Mouse (Mus musculus): Measurements from ENCODE around the gene Pdrg1. TPM values are rescaled to one million over a fixed set of nuclear protein-coding genes. Genes with fewer than 3 reads are reported as not detected.

Gene Pdrg1
- total RNA-seq (2023) = 69.3 TPM

DNA sequence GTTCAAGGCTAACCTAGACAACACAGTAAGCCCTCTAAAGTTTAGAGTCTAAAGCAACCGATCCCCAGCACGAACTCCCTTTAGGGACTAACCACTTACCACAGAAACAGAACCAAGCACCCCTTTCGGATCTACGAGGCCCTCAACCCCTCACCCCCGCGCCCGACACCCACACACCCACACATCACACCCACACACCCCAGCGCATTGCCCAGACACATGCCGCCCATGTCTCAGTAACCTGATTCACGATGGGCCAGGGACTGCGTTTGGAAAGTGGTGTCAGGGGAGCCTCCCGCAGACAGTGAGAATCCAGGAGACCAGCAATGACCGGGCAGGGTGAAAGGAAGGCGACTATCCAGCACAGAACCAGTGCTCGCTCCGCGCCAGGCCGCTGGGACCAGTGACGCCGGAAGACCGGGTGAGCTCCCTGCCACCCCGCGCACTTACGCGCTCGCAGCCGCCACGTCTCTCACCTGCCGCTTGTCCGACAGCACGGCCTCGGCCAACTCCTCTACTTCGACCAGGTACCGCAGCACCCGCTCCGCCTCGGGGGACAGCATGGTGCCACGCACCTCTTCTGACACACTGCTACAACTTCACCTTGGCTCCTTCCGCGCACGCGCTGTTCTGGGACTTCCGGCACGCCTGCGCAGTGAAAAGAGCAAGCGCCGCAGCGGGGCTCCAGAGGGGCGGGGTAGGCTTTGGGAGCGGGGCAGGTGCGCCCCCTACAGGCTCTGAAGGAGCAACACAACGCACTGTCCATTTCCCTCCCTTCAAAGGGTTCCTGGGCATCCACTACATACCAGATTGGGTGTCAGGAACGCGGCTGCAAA lies at the start of gene Pdrg1:
Pdrg1 (minus strand) TSS at position 670 of the 836 bp plus-strand sequence.

DNA sequence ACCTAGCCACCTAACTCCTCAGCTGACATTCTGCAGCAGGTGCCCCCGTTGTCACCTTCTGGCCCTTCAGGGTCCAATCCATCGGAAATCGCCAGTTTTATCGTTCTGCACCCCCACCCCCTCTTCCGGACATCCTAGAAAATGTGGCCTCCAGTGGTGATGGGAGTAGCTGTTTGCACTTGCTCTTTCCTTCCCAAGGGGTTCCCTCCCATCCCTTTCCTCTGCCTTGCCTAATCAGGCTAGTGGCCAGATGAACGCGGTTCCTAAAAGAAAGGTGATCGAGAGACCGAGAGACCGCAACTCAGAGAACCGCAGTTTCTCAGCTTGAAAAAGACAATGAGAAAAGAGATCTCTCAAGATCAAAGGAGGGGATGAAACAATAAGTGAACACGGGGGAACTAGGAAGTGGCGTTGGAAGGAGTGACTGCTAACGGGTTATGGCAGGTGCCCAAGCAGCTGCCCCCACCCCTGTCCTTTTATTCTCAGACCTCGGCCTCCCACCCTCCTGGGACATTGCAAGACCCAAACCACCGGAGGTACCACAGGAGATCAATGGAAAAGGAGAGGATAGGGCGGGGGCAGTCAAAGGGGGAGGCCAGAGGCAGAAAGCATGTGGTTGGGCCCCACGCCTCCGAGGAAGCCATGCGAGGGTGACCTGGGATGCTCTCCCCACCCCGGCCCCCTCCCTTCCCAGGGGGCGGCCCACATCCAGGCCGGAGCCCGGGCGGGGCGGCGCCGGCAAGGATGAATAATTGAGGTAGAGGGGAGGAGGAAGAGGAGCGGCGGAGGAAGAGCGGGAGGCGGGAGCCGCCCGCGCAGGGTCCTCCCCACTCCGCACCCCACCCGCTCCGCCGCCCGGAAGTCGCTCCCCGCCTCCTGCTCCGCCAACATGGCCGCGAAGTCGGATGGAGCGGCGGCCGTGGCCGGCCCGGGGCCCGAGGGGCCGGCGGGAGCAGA lies 16.2 kb upstream of the Pdrg1 start, which contains the start of gene Xkr7:
Xkr7 (plus strand) TSS at position 727 of the 957 bp plus-strand sequence.

GRCm38 (mm10) chr2:152962091-152962793 lies 53.0 kb downstream of the Pdrg1 start, which contains the start of gene Ttll9:
TSS of gene Ttll9 (plus strand) at chr2:152962485.

Other genes starting within 250 kb of the Pdrg1 start
- 19.9 TPM for gene Bcl2l1, start 183.7 kb downstream of the Pdrg1 start, total RNA-seq (2023)
- gene Tpx2, start 167.5 kb downstream of the Pdrg1 start, total RNA-seq (2023) = 0.73 TPM
- gene Mylk2, start 104.1 kb downstream of the Pdrg1 start, total RNA-seq (2023) = not detected
- gene Foxs1, start 82.2 kb downstream of the Pdrg1 start, total RNA-seq (2023) = not detected
- not detected for gene Dusp15, start 63.7 kb downstream of the Pdrg1 start, total RNA-seq (2023)
- gene Ttll9, start 52.9 kb downstream of the Pdrg1 start, total RNA-seq (2023) = not detected
- not detected for gene Xkr7, start 16.4 kb upstream of the Pdrg1 start, total RNA-seq (2023)
- gene Ccm2l, start 50.5 kb upstream of the Pdrg1 start, total RNA-seq (2023) = not detected
- gene Hck, start 93.0 kb upstream of the Pdrg1 start, total RNA-seq (2023) = 12.1 TPM
- 91.4 TPM for gene Tm9sf4, start 145.9 kb upstream of the Pdrg1 start, total RNA-seq (2023)
- gene Tspyl3, start 210.0 kb upstream of the Pdrg1 start, total RNA-seq (2023) = 13.8 TPM
- 26.8 TPM for gene Plagl2, start 226.0 kb upstream of the Pdrg1 start, total RNA-seq (2023)
- 29.8 TPM for gene Pofut1, start 226.1 kb upstream of the Pdrg1 start, total RNA-seq (2023)